In genomic region chr8:45233256-45233655, GRCm38 (mm10) we compare ENCODE assay signal across 28 mouse cellular contexts. TPM values are rescaled to one million over a fixed set of nuclear protein-coding genes. Genes with fewer than 3 reads are reported as not detected.
A peak's percentile ranks its signal among the peaks of the same experiment; 100 is the strongest.
DNase-seq lines count a peak whose midpoint lies in the region; TF ChIP-seq lines count a peak whose summit lies in the region.
"Had no signal": no experiment of that assay in that cellular context is flagged by ENCODE, and none has a peak within 500 bp of the region (broad histone marks: within the 10 kb centered on the region; RNA-seq: fewer than 3 reads in every experiment).

No protein-coding gene starts in this region.

- H3K27me3 ChIP-seq in ES-Bruce4 (ENCODE audit: control insufficient read depth, insufficient read depth, low read length, poor library complexity, severe bottlenecking): no peaks in the 10 kb centered on the region
- H3K27me3 ChIP-seq: embryonic facial prominence, embryonic 13.5 days; forebrain, embryonic 13.5 days; forebrain, embryonic 15.5 days; Patski had no signal

- no peak for TF ChIP-seq POLR2A in ES-Bruce4 (IDR thresholded peaks at IDR 0.05; ENCODE audit: insufficient read depth, low read length)

- H3K4me1 ChIP-seq in ES-Bruce4 (ENCODE audit: control insufficient read depth, insufficient read depth, low read length): peaks cover 4% of the 10 kb centered on the region
- H3K4me1 ChIP-seq: forebrain, embryonic 13.5 days; forebrain, embryonic 15.5 days had no signal

- H3K27ac ChIP-seq in ES-Bruce4 (ENCODE audit: insufficient read depth, low read length): peak overlapping the region; percentile 79
- H3K27ac ChIP-seq: embryonic facial prominence, embryonic 13.5 days; forebrain, embryonic 13.5 days; forebrain, embryonic 15.5 days had no signal

- H3K9me3 ChIP-seq in ES-Bruce4 (replicated peaks; ENCODE audit: control insufficient read depth, insufficient read depth, low read length, poor library complexity, severe bottlenecking): no peaks in the 10 kb centered on the region; the same call in 1 of the 2 replicates
- H3K9me3 ChIP-seq: embryonic facial prominence, embryonic 13.5 days; forebrain, embryonic 13.5 days; forebrain, embryonic 15.5 days had no signal

- no peaks in the 10 kb centered on the region for H3K36me3 ChIP-seq in ES-Bruce4 (ENCODE audit: control insufficient read depth, insufficient read depth, low read length, poor library complexity, severe bottlenecking)
- H3K36me3 ChIP-seq: embryonic facial prominence, embryonic 13.5 days; forebrain, embryonic 15.5 days; G1E had no signal

- no peak overlapping the region for H3K4me3 ChIP-seq in ES-Bruce4 (ENCODE audit: low read depth, low read length)
- H3K4me3 ChIP-seq: embryonic facial prominence, embryonic 13.5 days; forebrain, embryonic 13.5 days; forebrain, embryonic 15.5 days had no signal

- peak; percentile 97 for DNase-seq in ES-CJ7 (ENCODE audit: low read depth, low spot score)
- DNase-seq in R1 (ENCODE audit: low read depth, low spot score): peak; percentile 93
- DNase-seq in ZHBTc4 (ENCODE audit: low read depth, low spot score): peak; percentile 95
- DNase-seq in left cerebral cortex, postnatal 14 days (ENCODE audit: low spot score in 2 of 2): no peak
- DNase-seq in gastrocnemius, adult 18-20 months (ENCODE audit: low spot score): no peak
- no peak for DNase-seq in layer of hippocampus, adult 8-10 months (ENCODE audit: low spot score in 2 of 2)
- DNase-seq in thymus, postnatal 25 days: no peak
- DNase-seq: adrenal gland, adult 2 months; adrenal gland, postnatal 10 days; adrenal gland, postnatal 25 days; cerebellum, adult 11 months; cerebellum, adult 18-20 months; cerebellum, adult 8-10 months; cerebellum, adult 9-11 months; cerebellum, postnatal 14 days; cerebellum, postnatal 36 days; forebrain, postnatal 0 days had no signal

- intact Hi-C loops in left cerebral cortex, postnatal 14 days (cut with DNase I): no loop called here

- TF ChIP-seq CTCF in ES-Bruce4 (IDR thresholded peaks at IDR 0.05; ENCODE audit: low read depth, low read length): no peak

- TF ChIP-seq EP300 in ES-Bruce4 (IDR thresholded peaks at IDR 0.05; ENCODE audit: insufficient read depth, low read depth, low read length): no peak

- no peak overlapping the region for H3K9ac ChIP-seq in ES-Bruce4 (ENCODE audit: low read depth, poor library complexity, severe bottlenecking)
- H3K9ac ChIP-seq: embryonic facial prominence, embryonic 13.5 days; forebrain, embryonic 13.5 days; forebrain, embryonic 15.5 days; forebrain, postnatal 0 days had no signal

RNA-seq across cellular contexts. Expression of gene F11, which starts 28.6 kb away (rescaled TPM):
- polyA plus RNA-seq in ES-Bruce4 (2011; ENCODE audit: insufficient read depth, insufficient read length, low read depth, missing spikeins): not detected in 2 replicates
- not detected for total RNA-seq in left cerebral cortex, postnatal 14 days (2021)
- total RNA-seq in gastrocnemius, adult 18-20 months (2021): not detected
- total RNA-seq in layer of hippocampus, adult 8-10 months (2022): not detected
- total RNA-seq: adrenal gland, adult 2 months; adrenal gland, postnatal 25 days; common myeloid progenitor, adult 5-6 weeks; forebrain, postnatal 0 days; G1E had no signal
- polyA plus RNA-seq: adrenal gland, adult 2 months; brain, embryonic 14.5 days; C2C12; embryonic facial prominence, embryonic 11.5 days; embryonic facial prominence, embryonic 13.5 days; forebrain, embryonic 11.5 days; forebrain, embryonic 13.5 days; forebrain, embryonic 15.5 days; forebrain, postnatal 0 days; G1E; Patski had no signal

Comparison
In these comparisons a context has a peak if more than half of its experiments do, and no peak if none do; other contexts are left out.
1. DNase-seq: peak in ES-CJ7 (single experiment), R1 (single experiment) and ZHBTc4 (single experiment); none in left cerebral cortex, postnatal 14 days (0 of 2), gastrocnemius, adult 18-20 months (single experiment), layer of hippocampus, adult 8-10 months (0 of 2) and thymus, postnatal 25 days (single experiment).